In genomic region chr19:53126546-53126945, GRCm38 (mm10) we compare ENCODE assay signal across 20 mouse cellular contexts. TPM values are rescaled to one million over a fixed set of nuclear protein-coding genes. Genes with fewer than 3 reads are reported as not detected.
DNase-seq lines count a peak whose midpoint lies in the region; ATAC-seq and TF ChIP-seq lines count a peak whose summit lies in the region.
"Had no signal": no experiment of that assay in that cellular context is flagged by ENCODE, and none has a peak within 500 bp of the region (broad histone marks: within the 10 kb centered on the region; RNA-seq: fewer than 3 reads in every experiment).

No protein-coding gene starts in this region.

- H3K27ac ChIP-seq in heart, embryonic 13.5 days (replicated peaks) = peak overlapping the region; percentile 69
- no peak overlapping the region for H3K27ac ChIP-seq in liver, postnatal 0 days (ENCODE audit: low read depth)
- H3K27ac ChIP-seq in liver, embryonic 12.5 days = no peak overlapping the region
- H3K27ac ChIP-seq: forebrain, embryonic 10.5 days; hindbrain, embryonic 10.5 days had no signal

- H3K4me1 ChIP-seq in heart, embryonic 13.5 days = peaks cover 67% of the 10 kb centered on the region
- peaks cover 29% of the 10 kb centered on the region for H3K4me1 ChIP-seq in liver, postnatal 0 days (ENCODE audit: insufficient read depth)
- peaks cover 47% of the 10 kb centered on the region for H3K4me1 ChIP-seq in liver, embryonic 12.5 days

- H3K4me2 ChIP-seq in heart, embryonic 13.5 days = no peak overlapping the region
- H3K4me2 ChIP-seq in liver, postnatal 0 days (ENCODE audit: low read depth, low read length) = no peak overlapping the region
- H3K4me2 ChIP-seq in liver, embryonic 12.5 days = peak overlapping the region; percentile 19
- H3K4me2 ChIP-seq: midbrain, embryonic 11.5 days had no signal

- ATAC-seq in heart, embryonic 13.5 days (ENCODE audit: extremely low read depth, insufficient number of reproducible peaks, low FRiP score, low TSS enrichment) = no peak
- no peak for ATAC-seq in liver, postnatal 0 days
- peak; percentile 80 for ATAC-seq in liver, embryonic 12.5 days
- ATAC-seq: activated CD4-positive, CD25-positive, alpha-beta regulatory T cell, adult 4 months; forebrain, embryonic 16.5 days; hindbrain, embryonic 16.5 days had no signal

- WGBS in heart, embryonic 13.5 days = 74% methylated on average over 4 of the region's 4 CpGs
- 77% methylated on average over 4 of the region's 4 CpGs for WGBS in liver, postnatal 0 days (ENCODE audit: insufficient replicate concordance)
- 40% methylated on average over 4 of the region's 4 CpGs for WGBS in liver, embryonic 12.5 days (ENCODE audit: insufficient replicate concordance)

- TF ChIP-seq CTCF in liver, postnatal 0 days (IDR thresholded peaks at IDR 0.05; ENCODE audit: low read depth) = no peak

- H3K9ac ChIP-seq in heart, embryonic 13.5 days = no peak overlapping the region
- no peak overlapping the region for H3K9ac ChIP-seq in liver, postnatal 0 days (replicated peaks)
- H3K9ac ChIP-seq in liver, embryonic 12.5 days = no peak overlapping the region

- TF ChIP-seq EP300 in liver, postnatal 0 days (IDR thresholded peaks at IDR 0.05; ENCODE audit: low read depth) = no peak

- no peaks in the 10 kb centered on the region for H3K27me3 ChIP-seq in heart, embryonic 13.5 days (replicated peaks)
- no peaks in the 10 kb centered on the region for H3K27me3 ChIP-seq in liver, postnatal 0 days (ENCODE audit: insufficient read depth, low read length)
- peaks cover 16% of the 10 kb centered on the region for H3K27me3 ChIP-seq in liver, embryonic 12.5 days (replicated peaks)

- DNase-seq in heart, adult 9 months (ENCODE audit: low spot score in 2 of 2) = no peak
- DNase-seq in liver = peak; percentile 69
- no peak for DNase-seq in liver, postnatal 0 days
- no peak for DNase-seq in thymus, postnatal 36 days
- no peak for DNase-seq in frontal cortex, postnatal 25 days (ENCODE audit: low spot score in 2 of 2)
- DNase-seq: adrenal gland, adult 8-10 months; cerebellum, adult 18-20 months; cerebellum, postnatal 14 days; gastrocnemius, postnatal 25 days; kidney, adult 18-20 months; lung, adult 18-20 months; lung, postnatal 10 days had no signal

- no peak overlapping the region for H3K4me3 ChIP-seq in heart, embryonic 13.5 days
- no peak overlapping the region for H3K4me3 ChIP-seq in liver, postnatal 0 days (ENCODE audit: low read depth, low read length)
- H3K4me3 ChIP-seq in liver, embryonic 12.5 days = no peak overlapping the region
- H3K4me3 ChIP-seq: forebrain, embryonic 10.5 days; hindbrain, embryonic 10.5 days had no signal

- no peaks in the 10 kb centered on the region for H3K36me3 ChIP-seq in heart, embryonic 13.5 days
- no peaks in the 10 kb centered on the region for H3K36me3 ChIP-seq in liver, postnatal 0 days (replicated peaks; ENCODE audit: insufficient read depth, low read length)
- no peaks in the 10 kb centered on the region for H3K36me3 ChIP-seq in liver, embryonic 12.5 days
- H3K36me3 ChIP-seq: forebrain, embryonic 10.5 days; hindbrain, embryonic 10.5 days had no signal

- H3K9me3 ChIP-seq in heart, embryonic 13.5 days = no peaks in the 10 kb centered on the region
- no peaks in the 10 kb centered on the region for H3K9me3 ChIP-seq in liver, postnatal 0 days (ENCODE audit: low read length)
- H3K9me3 ChIP-seq in liver, embryonic 12.5 days (replicated peaks) = no peaks in the 10 kb centered on the region
- H3K9me3 ChIP-seq: forebrain, embryonic 10.5 days; hindbrain, embryonic 10.5 days had no signal

RNA-seq across cellular contexts. Expression of gene Add3, which starts 13.7 kb away (rescaled TPM):
- polyA plus RNA-seq in heart, embryonic 13.5 days (2015; fragmentation: Nextera tagmentation; extraction: Ambion mirVana) = 120 and 121 TPM in 2 replicates
- 17.5 and 21.4 TPM in 2 replicates for polyA plus RNA-seq in liver, postnatal 0 days (2015; fragmentation: Nextera tagmentation; extraction: Ambion mirVana)
- 42.1 and 42.2 TPM in 2 replicates for polyA plus RNA-seq in liver, embryonic 12.5 days (2016; fragmentation: Nextera tagmentation; extraction: Ambion mirVana)
